Mouse (Mus musculus): ENCODE data around the gene Bicral. TPM values are rescaled to one million over a fixed set of nuclear protein-coding genes. Genes with fewer than 3 reads are reported as not detected.
A peak's percentile ranks its signal among the peaks of the same experiment; 100 is the strongest.

Gene Bicral
- polyA plus RNA-seq, 1 experiment: 1.8 TPM

DNA sequence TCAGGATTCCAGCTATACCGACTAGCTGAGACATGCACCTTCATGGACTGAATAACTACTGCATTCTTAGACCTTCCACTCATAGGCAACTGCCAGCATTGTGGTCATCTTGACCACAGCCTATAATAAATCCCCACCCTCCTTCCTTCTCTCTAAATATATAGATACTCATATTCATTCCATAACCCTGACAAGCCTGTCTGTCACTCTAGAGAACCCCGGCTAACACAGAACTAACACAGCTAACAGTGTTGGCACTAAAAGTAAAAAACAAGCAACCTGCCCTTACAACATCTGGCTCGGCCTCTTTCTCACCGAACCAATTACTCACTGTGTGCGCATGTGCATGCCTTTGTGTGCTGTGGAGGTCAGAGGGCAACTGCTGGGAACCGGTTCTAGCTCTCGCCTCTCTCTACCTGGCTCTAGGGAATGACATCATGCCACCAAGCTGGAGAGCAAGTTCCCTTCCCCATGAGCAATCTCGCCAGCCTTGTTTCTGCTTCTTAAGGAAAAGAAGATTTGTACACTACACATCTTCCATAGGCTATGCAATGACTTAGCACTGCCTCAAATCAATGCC, 18.2 kb upstream of the Bicral start:
- Histone ChIP-seq H3K4me3 (replicated peaks) (no peak overlapping the region), H3K9me3 (no peaks in the 10 kb centered on the region; the same call in 1 of the 2 replicates), H3K27me3 (replicated peaks) (no peaks in the 10 kb centered on the region), H3K36me3 (replicated peaks; ENCODE audit: low read length) (peaks cover 4% of the 10 kb centered on the region), H3K4me1 (peaks cover 79% of the 10 kb centered on the region)
- no peak for TF ChIP-seq FLI1 (IDR thresholded peaks at IDR 0.05; ENCODE audit: low read length)
- no peak for TF ChIP-seq GATA1 (IDR thresholded peaks at IDR 0.05; ENCODE audit: borderline replicate concordance, low read length)

DNA sequence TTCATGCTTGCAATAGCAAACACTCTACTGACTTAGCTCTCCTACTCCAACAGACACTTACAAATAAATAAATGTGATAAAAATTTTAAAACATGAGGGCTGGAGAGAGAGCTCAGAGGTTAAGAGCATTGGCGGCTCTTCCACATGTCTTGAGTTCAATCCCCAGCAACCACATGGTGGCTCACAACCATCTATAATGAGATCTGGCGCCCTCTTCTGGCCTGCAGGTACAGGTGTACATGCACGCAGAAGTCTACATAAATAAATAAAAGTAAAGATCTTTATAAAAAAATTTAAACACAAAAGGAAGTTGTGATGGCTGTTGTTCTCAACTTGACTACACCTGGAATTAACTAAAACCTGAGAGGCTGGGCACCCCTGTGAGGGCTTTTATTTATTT, 17.3 kb upstream of the Bicral start:
- TF ChIP-seq FLI1 (IDR thresholded peaks at IDR 0.05; ENCODE audit: low read length) (no peak), GATA1 (IDR thresholded peaks at IDR 0.05; ENCODE audit: borderline replicate concordance, low read length) (no peak)
- Histone ChIP-seq H3K9me3 (no peaks in the 10 kb centered on the region; the same call in 1 of the 2 replicates), H3K27me3 (replicated peaks) (no peaks in the 10 kb centered on the region), H3K4me3 (replicated peaks) (no peak overlapping the region), H3K4me1 (peaks cover 82% of the 10 kb centered on the region), H3K36me3 (replicated peaks; ENCODE audit: low read length) (peaks cover 4% of the 10 kb centered on the region)

- no peak for TF ChIP-seq FLI1 (IDR thresholded peaks at IDR 0.05; ENCODE audit: low read length)
- TF ChIP-seq GATA1 (IDR thresholded peaks at IDR 0.05; ENCODE audit: borderline replicate concordance, low read length): no peak
- Histone ChIP-seq H3K4me1 (peaks cover 76% of the 10 kb centered on the region), H3K4me3 (replicated peaks) (peak overlapping the region; percentile 87), H3K27me3 (replicated peaks) (no peaks in the 10 kb centered on the region), H3K36me3 (replicated peaks; ENCODE audit: low read length) (peaks cover 4% of the 10 kb centered on the region), H3K9me3 (no peaks in the 10 kb centered on the region; the same call in 1 of the 2 replicates)
Observed at GRCm38 (mm10) chr17:46874133-46874532, 15.9 kb upstream of the Bicral start.

- Histone ChIP-seq H3K9me3 (no peaks in the 10 kb centered on the region; the same call in 1 of the 2 replicates), H3K27me3 (replicated peaks) (no peaks in the 10 kb centered on the region), H3K36me3 (replicated peaks; ENCODE audit: low read length) (peaks cover 4% of the 10 kb centered on the region), H3K4me3 (replicated peaks) (no peak overlapping the region), H3K4me1 (peaks cover 71% of the 10 kb centered on the region)
- TF ChIP-seq GATA1 (IDR thresholded peaks at IDR 0.05; ENCODE audit: borderline replicate concordance, low read length) (no peak), FLI1 (IDR thresholded peaks at IDR 0.05; ENCODE audit: low read length) (no peak)
Observed at GRCm38 (mm10) chr17:46872806-46873205, 14.5 kb upstream of the Bicral start.

DNA sequence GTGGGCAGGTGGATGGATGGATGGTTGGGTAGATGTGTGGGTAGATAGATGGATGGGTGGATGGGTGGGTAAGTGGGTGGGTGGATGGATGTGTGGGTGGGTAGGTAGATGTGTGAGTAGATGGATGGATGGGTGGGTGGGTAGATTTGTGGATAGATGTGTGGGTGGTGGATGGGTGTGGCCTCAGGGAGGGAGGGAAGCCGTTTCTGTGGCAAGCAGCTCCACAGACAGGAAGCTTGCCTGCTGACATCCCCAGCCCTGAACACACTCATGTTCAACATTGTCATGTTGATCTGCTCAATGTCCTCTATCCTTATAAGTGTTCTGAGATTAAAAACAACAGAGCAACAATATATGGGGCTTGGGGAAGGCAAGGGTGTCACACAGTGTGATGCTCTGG, 12.6 kb upstream of the Bicral start:
- TF ChIP-seq GATA1 (IDR thresholded peaks at IDR 0.05; ENCODE audit: borderline replicate concordance, low read length): no peak
- no peak for TF ChIP-seq FLI1 (IDR thresholded peaks at IDR 0.05; ENCODE audit: low read length)
- peaks cover 4% of the 10 kb centered on the region for H3K36me3 ChIP-seq (replicated peaks; ENCODE audit: low read length)
- H3K4me3 ChIP-seq (replicated peaks): peak overlapping the region; percentile 30
- H3K9me3 ChIP-seq: no peaks in the 10 kb centered on the region; the same call in 1 of the 2 replicates
- H3K4me1 ChIP-seq: peaks cover 58% of the 10 kb centered on the region
- H3K27me3 ChIP-seq (replicated peaks): no peaks in the 10 kb centered on the region

- Histone ChIP-seq H3K4me1 (peaks cover 59% of the 10 kb centered on the region), H3K27me3 (replicated peaks) (no peaks in the 10 kb centered on the region), H3K36me3 (replicated peaks; ENCODE audit: low read length) (peaks cover 3% of the 10 kb centered on the region), H3K9me3 (no peaks in the 10 kb centered on the region; the same call in 1 of the 2 replicates), H3K4me3 (replicated peaks) (peak overlapping the region; percentile 30)
- TF ChIP-seq FLI1 (IDR thresholded peaks at IDR 0.05; ENCODE audit: low read length) (no peak), GATA1 (IDR thresholded peaks at IDR 0.05; ENCODE audit: borderline replicate concordance, low read length) (no peak)
Observed at GRCm38 (mm10) chr17:46870204-46870798, 12.0 kb upstream of the Bicral start.

DNA sequence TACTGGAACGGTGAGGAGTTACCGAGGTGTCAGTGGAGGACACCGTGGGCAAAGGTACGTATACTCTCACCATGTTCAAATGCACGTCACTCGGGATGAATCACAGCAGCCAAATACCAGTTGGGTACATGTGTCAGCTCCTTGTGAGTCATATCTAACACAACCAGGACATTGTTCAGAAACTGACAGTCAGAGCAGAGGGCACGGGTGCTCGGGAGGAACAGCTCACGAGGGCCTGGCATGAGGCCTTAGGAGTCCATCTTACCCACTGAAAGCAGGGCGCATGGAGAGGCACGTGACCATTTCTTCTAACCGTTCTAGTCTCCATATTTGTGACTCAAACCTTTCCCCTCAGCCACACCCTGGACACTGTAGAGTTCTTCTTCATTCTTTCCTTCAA, 8.6 kb upstream of the Bicral start:
- Histone ChIP-seq H3K4me1 (peaks cover 34% of the 10 kb centered on the region), H3K27me3 (replicated peaks) (no peaks in the 10 kb centered on the region), H3K4me3 (replicated peaks) (no peak overlapping the region), H3K36me3 (replicated peaks; ENCODE audit: low read length) (no peaks in the 10 kb centered on the region), H3K9me3 (no peaks in the 10 kb centered on the region)
- TF ChIP-seq GATA1 (IDR thresholded peaks at IDR 0.05; ENCODE audit: borderline replicate concordance, low read length) (no peak), FLI1 (IDR thresholded peaks at IDR 0.05; ENCODE audit: low read length) (no peak)

GRCm38 (mm10) chr17:46864566-46865195, 6.4 kb upstream of the Bicral start:
- Histone ChIP-seq H3K4me1 (peaks cover 18% of the 10 kb centered on the region), H3K27me3 (replicated peaks) (no peaks in the 10 kb centered on the region), H3K9me3 (no peaks in the 10 kb centered on the region), H3K4me3 (replicated peaks) (no peak overlapping the region), H3K36me3 (replicated peaks; ENCODE audit: low read length) (no peaks in the 10 kb centered on the region)
- no peak for TF ChIP-seq GATA1 (IDR thresholded peaks at IDR 0.05; ENCODE audit: borderline replicate concordance, low read length)
- no peak for TF ChIP-seq FLI1 (IDR thresholded peaks at IDR 0.05; ENCODE audit: low read length)

GRCm38 (mm10) chr17:46860120-46860519, 1.8 kb upstream of the Bicral start:
- TF ChIP-seq FLI1 (IDR thresholded peaks at IDR 0.05; ENCODE audit: low read length) (no peak), GATA1 (IDR thresholded peaks at IDR 0.05; ENCODE audit: borderline replicate concordance, low read length) (no peak)
- Histone ChIP-seq H3K4me1 (peaks cover 16% of the 10 kb centered on the region), H3K4me3 (replicated peaks) (no peak overlapping the region), H3K27me3 (replicated peaks) (no peaks in the 10 kb centered on the region), H3K9me3 (no peaks in the 10 kb centered on the region), H3K36me3 (replicated peaks; ENCODE audit: low read length) (no peaks in the 10 kb centered on the region)
